Mouse (Mus musculus): ENCODE results near the gene Retn. TPM values are rescaled to one million over a fixed set of nuclear protein-coding genes. Genes with fewer than 3 reads are reported as not detected.

The Retn gene
- polyA plus RNA-seq, 1 experiment from 2014 or later = 0.17 TPM

GRCm38 (mm10) chr8:3687537-3687936, 32.0 kb downstream of the Retn start:
- H3K4me2 ChIP-seq (replicated peaks) = no peak overlapping the region
- H3K27ac ChIP-seq = no peak overlapping the region
- H3K4me1 ChIP-seq = no peaks in the 10 kb centered on the region
- H3K9ac ChIP-seq = no peak overlapping the region
- no peaks in the 10 kb centered on the region for H3K27me3 ChIP-seq
- no peak overlapping the region for H3K4me3 ChIP-seq
- peaks cover 7% of the 10 kb centered on the region for H3K36me3 ChIP-seq
- WGBS = 75% methylated on average over 6 of the region's 6 CpGs
- ATAC-seq (ENCODE audit: low FRiP score, low read depth) = no peak
- H3K9me3 ChIP-seq = no peaks in the 10 kb centered on the region

DNA sequence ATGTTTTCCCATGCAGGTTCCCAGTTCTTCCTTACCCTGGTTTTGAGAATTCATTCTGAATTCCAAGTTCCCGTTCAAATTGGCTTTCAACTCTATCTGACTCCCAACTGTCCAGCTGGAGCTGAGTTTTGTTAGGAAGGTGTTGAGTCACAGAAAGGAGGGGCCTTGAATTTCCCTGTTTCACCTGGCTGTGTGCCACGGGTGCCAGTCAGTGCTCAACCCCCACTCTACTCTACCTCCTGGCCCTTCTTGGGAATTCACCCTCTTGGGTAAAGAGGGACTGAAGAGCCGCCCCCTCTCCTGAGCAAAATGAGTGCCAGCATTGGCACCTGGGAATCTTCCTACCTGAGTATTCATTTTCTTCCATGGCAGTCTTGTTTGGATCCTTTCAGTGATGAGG, 35.2 kb downstream of the Retn start:
- WGBS = 66% methylated on average over 3 of the region's 3 CpGs
- no peak for ATAC-seq (ENCODE audit: low FRiP score, low read depth)

DNA sequence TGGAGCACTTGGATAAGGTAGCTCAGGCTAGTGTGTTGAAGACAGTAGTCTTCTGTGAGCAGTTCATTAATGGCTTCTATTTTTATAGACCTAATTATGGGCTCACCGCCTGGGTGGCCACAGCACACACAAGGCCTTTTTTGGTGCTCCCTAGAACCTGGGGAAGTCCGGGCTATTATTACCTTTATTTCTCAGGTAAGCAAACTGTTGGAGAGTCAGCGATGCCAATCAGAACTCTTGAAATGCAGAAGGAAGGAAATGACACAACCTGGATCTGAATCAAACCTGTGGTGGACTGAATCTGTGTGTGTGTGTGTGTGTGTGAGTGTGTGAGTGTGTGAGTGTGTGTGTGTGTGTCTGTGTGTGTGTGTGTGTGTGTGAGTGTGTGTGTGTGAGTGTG, 38.6 kb downstream of the Retn start, which contains the start of gene Fcer2a:
Gene Fcer2a (minus strand): TSS at position 55 of the 400 bp plus-strand sequence.
- Histone ChIP-seq H3K4me1 (no peaks in the 10 kb centered on the region), H3K36me3 (no peaks in the 10 kb centered on the region), H3K27ac (no peak within 1 kb of the TSS), H3K27me3 (no peaks in the 10 kb centered on the region), H3K9me3 (no peaks in the 10 kb centered on the region), H3K4me3 (no peak within 1 kb of the TSS), H3K9ac (no peak within 1 kb of the TSS), H3K4me2 (replicated peaks) (no peak within 1 kb of the TSS)
- 56% methylated on average over 3 of the region's 3 CpGs for WGBS
- no peak for ATAC-seq (ENCODE audit: low FRiP score, low read depth)

More for the DNA sequence above, 35.2 kb downstream of the Retn start:
- Histone ChIP-seq H3K4me3 (no peak overlapping the region), H3K36me3 (no peaks in the 10 kb centered on the region), H3K4me2 (replicated peaks) (no peak overlapping the region), H3K9ac (no peak overlapping the region), H3K4me1 (no peaks in the 10 kb centered on the region), H3K27me3 (no peaks in the 10 kb centered on the region), H3K9me3 (no peaks in the 10 kb centered on the region), H3K27ac (no peak overlapping the region)

- no peak overlapping the region for H3K27ac ChIP-seq
These were observed 45.9 kb downstream of the Retn start for GRCm38 (mm10) chr8:3701491-3701890.

GRCm38 (mm10) chr8:3705711-3706110, 50.1 kb downstream of the Retn start:
- no peaks in the 10 kb centered on the region for H3K36me3 ChIP-seq
- ATAC-seq (ENCODE audit: low FRiP score, low read depth) = no peak
- no peaks in the 10 kb centered on the region for H3K27me3 ChIP-seq
- 61% methylated on average over 4 of the region's 4 CpGs for WGBS
- no peaks in the 10 kb centered on the region for H3K9me3 ChIP-seq
- H3K4me2 ChIP-seq (replicated peaks) = no peak overlapping the region
- no peak overlapping the region for H3K27ac ChIP-seq
- no peaks in the 10 kb centered on the region for H3K4me1 ChIP-seq
- H3K9ac ChIP-seq = no peak overlapping the region
- no peak overlapping the region for H3K4me3 ChIP-seq

More at GRCm38 (mm10) chr8:3701491-3701890, 45.9 kb downstream of the Retn start:
- Histone ChIP-seq H3K9ac (no peak overlapping the region), H3K9me3 (no peaks in the 10 kb centered on the region), H3K4me1 (no peaks in the 10 kb centered on the region), H3K36me3 (no peaks in the 10 kb centered on the region), H3K4me2 (replicated peaks) (no peak overlapping the region), H3K27me3 (no peaks in the 10 kb centered on the region), H3K4me3 (no peak overlapping the region)
- ATAC-seq (ENCODE audit: low FRiP score, low read depth) = no peak
- WGBS = 94% methylated on average over 1 of the region's 1 CpGs

DNA sequence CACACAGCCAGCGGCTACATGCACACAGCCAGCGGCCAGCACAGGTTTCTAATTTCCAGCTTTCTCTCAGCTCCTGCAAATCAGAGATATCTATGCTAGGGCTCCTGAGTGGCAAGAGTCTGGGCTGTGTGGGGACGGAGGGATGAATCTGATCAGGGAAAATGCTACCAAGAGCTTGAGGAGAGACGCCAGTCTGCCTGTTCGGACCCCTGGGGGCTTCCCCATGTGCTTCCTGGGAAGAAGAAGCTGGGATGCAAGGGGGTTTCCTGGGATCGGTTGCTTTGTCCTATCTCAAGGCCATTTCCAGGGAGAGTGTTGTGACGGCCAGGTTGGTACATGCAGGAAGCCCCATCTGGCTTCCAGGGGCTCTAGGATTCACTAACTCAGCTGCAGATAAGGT, 52.0 kb downstream of the Retn start:
- no peak for ATAC-seq (ENCODE audit: low FRiP score, low read depth)
- no peaks in the 10 kb centered on the region for H3K4me1 ChIP-seq
- 76% methylated on average over 7 of the region's 7 CpGs for WGBS
- no peak overlapping the region for H3K4me3 ChIP-seq
- H3K9me3 ChIP-seq = no peaks in the 10 kb centered on the region
- H3K4me2 ChIP-seq (replicated peaks) = no peak overlapping the region
- no peaks in the 10 kb centered on the region for H3K36me3 ChIP-seq
- H3K9ac ChIP-seq = no peak overlapping the region
- H3K27me3 ChIP-seq = no peaks in the 10 kb centered on the region
- H3K27ac ChIP-seq = no peak overlapping the region

Other genes with a start within 250 kb of the Retn start
- gene Pex11g, start 188.1 kb upstream of the Retn start, polyA plus RNA-seq (2015; fragmentation: Nextera tagmentation; extraction: Ambion mirVana) = 4.5 and 6.3 TPM in 2 replicates
- gene Tex45, start 184.9 kb upstream of the Retn start, polyA plus RNA-seq (2015; fragmentation: Nextera tagmentation; extraction: Ambion mirVana) = not detected in 2 replicates
- gene Zfp358, start 162.6 kb upstream of the Retn start, polyA plus RNA-seq (2015; fragmentation: Nextera tagmentation; extraction: Ambion mirVana) = 57.0 and 57.8 TPM in 2 replicates
- 54.3 and 54.7 TPM in 2 replicates for gene Mcoln1, start 155.3 kb upstream of the Retn start, polyA plus RNA-seq (2015; fragmentation: Nextera tagmentation; extraction: Ambion mirVana)
- gene Pnpla6, start 140.4 kb upstream of the Retn start, polyA plus RNA-seq (2015; fragmentation: Nextera tagmentation; extraction: Ambion mirVana) = 23.5 and 25.4 TPM in 2 replicates
- gene C330021F23Rik, start 87.8 kb upstream of the Retn start, polyA plus RNA-seq (2015; fragmentation: Nextera tagmentation; extraction: Ambion mirVana) = 0.65 and 0.79 TPM in 2 replicates
- 6.6 and 7.2 TPM in 2 replicates for gene Camsap3, start 68.5 kb upstream of the Retn start, polyA plus RNA-seq (2015; fragmentation: Nextera tagmentation; extraction: Ambion mirVana)
- 60.9 and 61.1 TPM in 2 replicates for gene Xab2, start 34.5 kb upstream of the Retn start, polyA plus RNA-seq (2015; fragmentation: Nextera tagmentation; extraction: Ambion mirVana)
- 97.7 and 99.1 TPM in 2 replicates for gene Pet100, start 34.2 kb upstream of the Retn start, polyA plus RNA-seq (2015; fragmentation: Nextera tagmentation; extraction: Ambion mirVana)
- gene Pcp2, start 30.2 kb upstream of the Retn start, polyA plus RNA-seq (2015; fragmentation: Nextera tagmentation; extraction: Ambion mirVana) = 0.33 TPM in 1 of 2 replicates, not detected in the other
- gene Stxbp2, start 24.8 kb upstream of the Retn start, polyA plus RNA-seq (2015; fragmentation: Nextera tagmentation; extraction: Ambion mirVana) = 27.1 TPM in 2 replicates
- 0.17 TPM in 1 of 2 replicates, not detected in the other for gene Mcemp1, start 10.0 kb downstream of the Retn start, polyA plus RNA-seq (2015; fragmentation: Nextera tagmentation; extraction: Ambion mirVana)
- gene Fcor, start 16.6 kb downstream of the Retn start, polyA plus RNA-seq (2015; fragmentation: Nextera tagmentation; extraction: Ambion mirVana) = 16.4 TPM in 2 replicates
- gene Trappc5, start 20.5 kb downstream of the Retn start, polyA plus RNA-seq (2015; fragmentation: Nextera tagmentation; extraction: Ambion mirVana) = 41.5 and 43.1 TPM in 2 replicates
- gene Fcer2a, start 38.4 kb downstream of the Retn start, polyA plus RNA-seq (2015; fragmentation: Nextera tagmentation; extraction: Ambion mirVana) = 0.43 and 0.56 TPM in 2 replicates
- not detected in 2 replicates for gene Clec4g, start 64.9 kb downstream of the Retn start, polyA plus RNA-seq (2015; fragmentation: Nextera tagmentation; extraction: Ambion mirVana)
- 0.23 and 0.47 TPM in 2 replicates for gene Cd209a, start 93.2 kb downstream of the Retn start, polyA plus RNA-seq (2015; fragmentation: Nextera tagmentation; extraction: Ambion mirVana)
- not detected in 2 replicates for gene Cd209e, start 198.5 kb downstream of the Retn start, polyA plus RNA-seq (2015; fragmentation: Nextera tagmentation; extraction: Ambion mirVana)
- gene Cd209d, start 222.8 kb downstream of the Retn start, polyA plus RNA-seq (2015; fragmentation: Nextera tagmentation; extraction: Ambion mirVana) = not detected in 2 replicates

All from limb, embryonic 13.5 days (tissue).